20 mouse cellular contexts compared by ENCODE assay signal in genomic region chr7:136938371-136938770, GRCm38 (mm10). TPM values are rescaled to one million over a fixed set of nuclear protein-coding genes. Genes with fewer than 3 reads are reported as not detected.
DNase-seq lines count a peak whose midpoint lies in the region; ATAC-seq lines count a peak whose summit lies in the region.
"Had no signal": no experiment of that assay in that cellular context is flagged by ENCODE, and none has a peak within 500 bp of the region (broad histone marks: within the 10 kb centered on the region; RNA-seq: fewer than 3 reads in every experiment).

No protein-coding gene starts in this region.

- no peak overlapping the region for H3K27ac ChIP-seq in kidney, embryonic 14.5 days (ENCODE audit: low read depth, low read length)
- H3K27ac ChIP-seq: embryonic facial prominence, embryonic 13.5 days; forebrain, embryonic 12.5 days; hindbrain, embryonic 10.5 days; hindbrain, embryonic 14.5 days had no signal

- no peak overlapping the region for H3K4me3 ChIP-seq in kidney, embryonic 14.5 days (ENCODE audit: low read length)
- H3K4me3 ChIP-seq: embryonic facial prominence, embryonic 13.5 days; forebrain, embryonic 12.5 days; heart, embryonic 12.5 days; hindbrain, embryonic 10.5 days had no signal

- ATAC-seq in kidney, embryonic 14.5 days (ENCODE audit: low FRiP score, low TSS enrichment): peak; percentile 22; the same call in 1 of the 2 replicates
- peak; percentile 47; the same call in 1 of the 2 replicates for ATAC-seq in neutrophil, adult 5-6 weeks (ENCODE audit: extremely low read depth, insufficient number of reproducible peaks, low FRiP score, poor library complexity, severe bottlenecking)
- ATAC-seq: activated CD4-positive, CD25-positive, alpha-beta regulatory T cell, adult 4 months; forebrain, embryonic 16.5 days; Patski had no signal

- no peaks in the 10 kb centered on the region for H3K9me3 ChIP-seq in kidney, embryonic 14.5 days (ENCODE audit: control insufficient read depth, low read length)
- H3K9me3 ChIP-seq: embryonic facial prominence, embryonic 13.5 days; forebrain, embryonic 12.5 days; hindbrain, embryonic 10.5 days had no signal

- 0 out of 2 replicates have a peak, but pooled peaks cover 4% of the 10 kb centered on the region for H3K27me3 ChIP-seq in kidney, embryonic 14.5 days (ENCODE audit: control insufficient read depth, insufficient read depth, low read length)
- H3K27me3 ChIP-seq: embryonic facial prominence, embryonic 13.5 days; forebrain, embryonic 12.5 days; Patski had no signal

- H3K9ac ChIP-seq in kidney, embryonic 14.5 days (ENCODE audit: low read depth, low read length): no peak overlapping the region
- H3K9ac ChIP-seq: embryonic facial prominence, embryonic 13.5 days; forebrain, embryonic 12.5 days; heart, embryonic 12.5 days; hindbrain, embryonic 14.5 days had no signal

- WGBS in kidney, embryonic 14.5 days: 79% methylated on average over 4 of the region's 4 CpGs

- H3K4me2 ChIP-seq in kidney, embryonic 14.5 days (replicated peaks; ENCODE audit: low read depth, low read length): no peak overlapping the region
- H3K4me2 ChIP-seq: embryonic facial prominence, embryonic 13.5 days; forebrain, embryonic 12.5 days; heart, embryonic 12.5 days; hindbrain, embryonic 14.5 days had no signal

- DNase-seq in kidney, postnatal 10 days: no peak
- DNase-seq in spleen, adult 18-20 months: peak; percentile 16 to 18
- DNase-seq in spleen, postnatal 4 days (ENCODE audit: low spot score in 2 of 2): no peak
- no peak for DNase-seq in urinary bladder, adult 2 months (ENCODE audit: low spot score)
- no peak for DNase-seq in right cerebral cortex, adult 18-20 months
- DNase-seq: adrenal gland, postnatal 25 days; cerebellum, adult 18-20 months; cerebellum, adult 9-11 months; cerebellum, postnatal 36 days; gastrocnemius, postnatal 14 days had no signal

- no peaks in the 10 kb centered on the region for H3K4me1 ChIP-seq in kidney, embryonic 14.5 days (ENCODE audit: control insufficient read depth, insufficient read depth, low read length)
- H3K4me1 ChIP-seq: forebrain, embryonic 12.5 days; heart, embryonic 12.5 days had no signal

- H3K36me3 ChIP-seq in kidney, embryonic 14.5 days (ENCODE audit: control insufficient read depth, insufficient read depth, low read length): no peaks in the 10 kb centered on the region
- H3K36me3 ChIP-seq: embryonic facial prominence, embryonic 13.5 days; forebrain, embryonic 12.5 days; heart, embryonic 12.5 days; hindbrain, embryonic 10.5 days had no signal

RNA-seq across cellular contexts. Expression of gene Mgmt, which starts 44.0 kb away (rescaled TPM):
- polyA plus RNA-seq in kidney, embryonic 14.5 days (2014; fragmentation: Nextera tagmentation; extraction: Ambion mirVana): 5.8 and 6.4 TPM in 2 replicates
- 0.23 and 0.61 TPM in 2 replicates for total RNA-seq in neutrophil, adult 5-6 weeks (2017)
- polyA plus RNA-seq in urinary bladder, adult 2 months (2012; rRNA removed): 3.4 and 3.9 TPM in 2 replicates
- polyA plus RNA-seq: Patski had no signal

Comparison
In these comparisons a context has a peak if more than half of its experiments do, and no peak if none do; other contexts are left out.
1. DNase-seq: peak in spleen, adult 18-20 months (2 of 2); none in kidney, postnatal 10 days (single experiment), spleen, postnatal 4 days (0 of 2), urinary bladder, adult 2 months (single experiment) and right cerebral cortex, adult 18-20 months (single experiment).